Mouse (Mus musculus) thymus, adult 2 months (tissue): ENCODE measurements at regions not wholly inside any gene's neighbourhood (a gene's known extent, or its start where the extent isn't known, plus 50 kb on each side); places are given as distances from the start of the nearest gene placed in this dataset.
A peak's percentile ranks its signal among the peaks of the same experiment; 100 is the strongest.
"Not testable (repeated sequence)": the region's sequence is repeated elsewhere in the genome, so short reads cannot be mapped to it uniquely, and the experiment has no call there.

Source experiments
- DNase-seq: peaks from one replicate; pipeline ENCODE4 v3.0.0; 2021
- H3K27ac ChIP-seq: fragments of 200-500 bp; 2 replicates; pipeline ENCODE4 v1.5.1; 2012; ENCODE audit warnings: low read length, control low read depth; ENCODE audit not compliant: control insufficient read depth, insufficient read depth
- H3K27me3 ChIP-seq: fragments of 200-500 bp; 2 replicates; pipeline ENCODE4 v1.6.1; 2012; ENCODE audit warnings: mild to moderate bottlenecking, low read length, moderate library complexity, mixed read lengths; ENCODE audit not compliant: control insufficient read depth, insufficient read depth
- H3K36me3 ChIP-seq: fragments of 200-500 bp; 2 replicates; pipeline ENCODE4 v1.6.1; 2012; ENCODE audit warnings: mild to moderate bottlenecking, low read length, moderate library complexity; ENCODE audit not compliant: control insufficient read depth, insufficient read depth
- H3K4me1 ChIP-seq: fragments of 200-500 bp; replicated peaks from 2 replicates; pipeline ENCODE4 v1.6.1; 2012; ENCODE audit warnings: low read length; ENCODE audit not compliant: control insufficient read depth, insufficient read depth
- H3K4me3 ChIP-seq: fragments of 200-500 bp; 2 replicates; pipeline ENCODE4 v1.5.1; 2012; ENCODE audit warnings: mild to moderate bottlenecking, low read length, control low read depth, moderate library complexity; ENCODE audit not compliant: control insufficient read depth, insufficient read depth
- CTCF ChIP-seq: fragments of 200-500 bp; IDR thresholded peaks from 2 replicates; pipeline ENCODE4 v1.5.1; 2012; ENCODE audit warnings: mild to moderate bottlenecking, control low read depth, low read length, moderate library complexity, borderline replicate concordance; ENCODE audit not compliant: control insufficient read depth, poor library complexity, insufficient read depth; ENCODE audit errors: extremely low read depth
- POLR2A ChIP-seq: fragments of 200-500 bp; IDR thresholded peaks from 2 replicates; pipeline ENCODE4 v1.6.1; 2012; ENCODE audit warnings: mild to moderate bottlenecking, low read length, control low read depth, moderate library complexity; ENCODE audit not compliant: control insufficient read depth, poor library complexity, insufficient read depth; ENCODE audit errors: extremely low read depth
- WGBS: fragments of 180-500 bp; shearing (Covaris S2); methylation state at CpG from one replicate; pipeline ENCODE4 v1.1.7; 2018; 5-methylcytosine and 5-hydroxymethylcytosine counted together

- Histone ChIP-seq H3K27ac (no peak overlapping the region), H3K36me3 (no peaks in the 10 kb centered on the region), H3K4me3 (no peak overlapping the region), H3K4me1 (no peaks in the 10 kb centered on the region), H3K27me3 (no peaks in the 10 kb centered on the region)
- TF ChIP-seq POLR2A (no peak), CTCF (no peak)
- WGBS = 94% methylated on average over 3 of the region's 3 CpGs
- no peak for DNase-seq
Measured at GRCm38 (mm10) chr12:115034438-115035129, 1012.9 kb upstream of the Zfp386 start.

- TF ChIP-seq CTCF (no peak), POLR2A (no peak)
- Histone ChIP-seq H3K27ac (no peak overlapping the region), H3K36me3 (no peaks in the 10 kb centered on the region), H3K4me1 (no peaks in the 10 kb centered on the region), H3K27me3 (no peaks in the 10 kb centered on the region), H3K4me3 (no peak overlapping the region)
- peak; percentile 8 for DNase-seq
- WGBS = 8% methylated on average over 4 of the region's 4 CpGs
Measured at GRCm38 (mm10) chr12:115055080-115055479, 992.4 kb upstream of the Zfp386 start.

- not testable (repeated sequence) for H3K27ac ChIP-seq, H3K36me3 ChIP-seq, H3K4me3 ChIP-seq, DNase-seq, H3K4me1 ChIP-seq, H3K27me3 ChIP-seq
Measured at GRCm38 (mm10) chr12:115059954-115060353, 987.6 kb upstream of the Zfp386 start.

GRCm38 (mm10) chr12:115067251-115067650, 980.3 kb upstream of the Zfp386 start:
- H3K36me3 ChIP-seq = no peaks in the 10 kb centered on the region
- no peak overlapping the region for H3K4me3 ChIP-seq
- TF ChIP-seq CTCF (no peak), POLR2A (no peak)
- H3K27ac ChIP-seq = no peak overlapping the region
- H3K27me3 ChIP-seq = no peaks in the 10 kb centered on the region
- 54% methylated on average over 2 of the region's 2 CpGs for WGBS
- H3K4me1 ChIP-seq = no peaks in the 10 kb centered on the region
- DNase-seq = no peak

- H3K27ac ChIP-seq, H3K27me3 ChIP-seq, H3K4me3 ChIP-seq, H3K4me1 ChIP-seq, H3K36me3 ChIP-seq: not testable (repeated sequence)
- DNase-seq = peak; percentile 13
- 24% methylated on average over 2 of the region's 2 CpGs for WGBS
Measured at GRCm38 (mm10) chr12:115091460-115091859, 956.1 kb upstream of the Zfp386 start.

GRCm38 (mm10) chr12:115109742-115110141, 937.8 kb upstream of the Zfp386 start:
- no peak for DNase-seq
- H3K36me3 ChIP-seq = no peaks in the 10 kb centered on the region
- no peaks in the 10 kb centered on the region for H3K4me1 ChIP-seq
- no peak overlapping the region for H3K27ac ChIP-seq
- no peak overlapping the region for H3K4me3 ChIP-seq
- TF ChIP-seq POLR2A (no peak), CTCF (no peak)
- H3K27me3 ChIP-seq = no peaks in the 10 kb centered on the region

- H3K4me1 ChIP-seq = not testable (repeated sequence)
Measured at GRCm38 (mm10) chr12:115119134-115119826, 928.2 kb upstream of the Zfp386 start.

More at GRCm38 (mm10) chr12:115119134-115119826, 928.2 kb upstream of the Zfp386 start:
- DNase-seq, H3K27me3 ChIP-seq, H3K27ac ChIP-seq, H3K4me3 ChIP-seq, H3K36me3 ChIP-seq: not testable (repeated sequence)
- WGBS = 10% methylated on average over 4 of the region's 4 CpGs
